In genomic region chr12:79843002-79843401, GRCm38 (mm10) we compare ENCODE assay signal across 9 mouse cellular contexts.
DNase-seq lines count a peak whose midpoint lies in the region; ATAC-seq lines count a peak whose summit lies in the region.
"Had no signal": no experiment of that assay in that cellular context is flagged by ENCODE, and none has a peak within 500 bp of the region (broad histone marks: within the 10 kb centered on the region; RNA-seq: fewer than 3 reads in every experiment).

No protein-coding gene starts in this region.

- no peaks in the 10 kb centered on the region for H3K9me3 ChIP-seq in midbrain, embryonic 16.5 days (replicated peaks; ENCODE audit: control insufficient read depth, low read length, poor library complexity, severe bottlenecking)
- H3K9me3 ChIP-seq in midbrain, embryonic 11.5 days (ENCODE audit: control insufficient read depth, low read length) = no peaks in the 10 kb centered on the region
- H3K9me3 ChIP-seq in limb, embryonic 11.5 days (ENCODE audit: control insufficient read depth, low read length) = no peaks in the 10 kb centered on the region
- no peaks in the 10 kb centered on the region for H3K9me3 ChIP-seq in stomach, embryonic 16.5 days (replicated peaks; ENCODE audit: control insufficient read depth, low read length)

- H3K27ac ChIP-seq in midbrain, embryonic 16.5 days (ENCODE audit: low read length) = peak overlapping the region; percentile 35; the same call in 1 of the 2 replicates
- no peak overlapping the region for H3K27ac ChIP-seq in midbrain, embryonic 11.5 days (ENCODE audit: low read depth, low read length)
- H3K27ac ChIP-seq in limb, embryonic 11.5 days (replicated peaks; ENCODE audit: low read depth, low read length) = peak overlapping the region; percentile 65; the same call in 1 of the 2 replicates
- peak overlapping the region; percentile 90 for H3K27ac ChIP-seq in stomach, embryonic 16.5 days (ENCODE audit: low read length)
- H3K27ac ChIP-seq: liver, embryonic 14.5 days had no signal

- no peak overlapping the region for H3K4me3 ChIP-seq in midbrain, embryonic 16.5 days (ENCODE audit: low read depth, low read length)
- H3K4me3 ChIP-seq in midbrain, embryonic 11.5 days (ENCODE audit: low read depth, low read length) = no peak overlapping the region
- H3K4me3 ChIP-seq in limb, embryonic 11.5 days (ENCODE audit: low read depth, low read length) = no peak overlapping the region
- H3K4me3 ChIP-seq in stomach, embryonic 16.5 days (replicated peaks; ENCODE audit: low read length) = no peak overlapping the region

- ATAC-seq in midbrain, embryonic 16.5 days = no peak
- no peak for ATAC-seq in midbrain, embryonic 11.5 days (ENCODE audit: low FRiP score)
- no peak for ATAC-seq in limb, embryonic 11.5 days (ENCODE audit: insufficient number of reproducible peaks, low FRiP score, low TSS enrichment, low read depth)
- no peak for ATAC-seq in stomach, embryonic 16.5 days (ENCODE audit: insufficient read depth, low FRiP score)

- peak; percentile 91 for DNase-seq in heart, adult 11 months
- DNase-seq in heart, postnatal 14 days = no peak
- DNase-seq in midbrain, embryonic 11.5 days (ENCODE audit: low spot score, missing footprints) = no peak
- no peak for DNase-seq in limb, embryonic 11.5 days (ENCODE audit: low spot score)
- no peak for DNase-seq in right cerebral cortex, postnatal 25 days
- no peak for DNase-seq in cerebellum, postnatal 4 days (ENCODE audit: low spot score in 2 of 2)

- H3K4me1 ChIP-seq in midbrain, embryonic 16.5 days (ENCODE audit: control insufficient read depth, insufficient read depth, low read length) = peaks cover 4% of the 10 kb centered on the region; the same call in 1 of the 2 replicates
- H3K4me1 ChIP-seq in midbrain, embryonic 11.5 days (ENCODE audit: control insufficient read depth, insufficient read depth, low read length) = peaks cover 54% of the 10 kb centered on the region
- H3K4me1 ChIP-seq in limb, embryonic 11.5 days (ENCODE audit: control insufficient read depth, insufficient read depth, low read length) = peaks cover 68% of the 10 kb centered on the region
- H3K4me1 ChIP-seq in stomach, embryonic 16.5 days (ENCODE audit: control insufficient read depth, insufficient read depth, low read length) = peaks cover 61% of the 10 kb centered on the region

- H3K4me2 ChIP-seq in midbrain, embryonic 16.5 days (ENCODE audit: low read length) = no peak overlapping the region
- no peak overlapping the region for H3K4me2 ChIP-seq in midbrain, embryonic 11.5 days
- no peak overlapping the region for H3K4me2 ChIP-seq in limb, embryonic 11.5 days (ENCODE audit: low read depth, severe bottlenecking)
- no peak overlapping the region for H3K4me2 ChIP-seq in stomach, embryonic 16.5 days (ENCODE audit: low read depth, low read length)

- 76% methylated on average over 11 of the region's 11 CpGs for WGBS in midbrain, embryonic 16.5 days
- WGBS in midbrain, embryonic 11.5 days = 85% methylated on average over 11 of the region's 11 CpGs
- 76% methylated on average over 11 of the region's 11 CpGs for WGBS in limb, embryonic 11.5 days
- WGBS in stomach, embryonic 16.5 days = 45% methylated on average over 11 of the region's 11 CpGs

- H3K36me3 ChIP-seq in midbrain, embryonic 16.5 days (ENCODE audit: control insufficient read depth, insufficient read depth, low read length) = no peaks in the 10 kb centered on the region
- no peaks in the 10 kb centered on the region for H3K36me3 ChIP-seq in midbrain, embryonic 11.5 days (ENCODE audit: control insufficient read depth, insufficient read depth, low read length)
- H3K36me3 ChIP-seq in limb, embryonic 11.5 days (ENCODE audit: control insufficient read depth, insufficient read depth, low read length) = no peaks in the 10 kb centered on the region
- no peaks in the 10 kb centered on the region for H3K36me3 ChIP-seq in stomach, embryonic 16.5 days (ENCODE audit: control insufficient read depth, insufficient read depth, low read length)

- H3K27me3 ChIP-seq in midbrain, embryonic 16.5 days (ENCODE audit: control insufficient read depth, insufficient read depth, low read depth, low read length) = no peaks in the 10 kb centered on the region
- H3K27me3 ChIP-seq in midbrain, embryonic 11.5 days (ENCODE audit: control insufficient read depth, insufficient read depth, low read length) = no peaks in the 10 kb centered on the region
- no peaks in the 10 kb centered on the region for H3K27me3 ChIP-seq in limb, embryonic 11.5 days (ENCODE audit: control insufficient read depth, insufficient read depth, low read length)
- H3K27me3 ChIP-seq in stomach, embryonic 16.5 days (ENCODE audit: control insufficient read depth, insufficient read depth, low read length) = no peaks in the 10 kb centered on the region

- intact Hi-C loops in heart, postnatal 14 days (cut with DNase I) = loop anchor here (2.0 kb wide), 1 partner anchor 20 kb away; no protein-coding TSS in a partner anchor

- no peak overlapping the region for H3K9ac ChIP-seq in midbrain, embryonic 16.5 days (ENCODE audit: low read depth, low read length)
- H3K9ac ChIP-seq in midbrain, embryonic 11.5 days (ENCODE audit: low read length) = no peak overlapping the region
- H3K9ac ChIP-seq in limb, embryonic 11.5 days (ENCODE audit: low read length) = no peak overlapping the region
- H3K9ac ChIP-seq in stomach, embryonic 16.5 days (ENCODE audit: low read length) = 0 out of 2 replicates have a peak overlapping the region, but pooled peaks have one; percentile 5
- H3K9ac ChIP-seq: liver, embryonic 14.5 days had no signal
